Mouse (Mus musculus): ENCODE data around the gene Anxa6.

GRCm38 (mm10) chr11:55050837-55051510 is 17.7 kb upstream of the Anxa6 start:
- TF ChIP-seq CTCF (IDR thresholded peaks at IDR 0.05; ENCODE audit: borderline replicate concordance, extremely low read depth, insufficient read depth, insufficient read length) (no peak), POLR2A (IDR thresholded peaks at IDR 0.05; ENCODE audit: borderline replicate concordance, extremely low read depth, insufficient read depth, insufficient read length, poor library complexity, severe bottlenecking) (no peak)
